Mouse (Mus musculus) embryonic fibroblast, embryonic 13.5 days (primary cell): ENCODE results near the gene Apobec3.

Experiments
- CTCF ChIP-seq: IDR thresholded peaks from 2 replicates; pipeline ENCODE4 v1.5.1; 2011; ENCODE audit warnings: mild to moderate bottlenecking, control low read depth, low read length, moderate library complexity, borderline replicate concordance; ENCODE audit not compliant: insufficient read depth
- POLR2A ChIP-seq: IDR thresholded peaks from 2 replicates; pipeline ENCODE4 v1.6.1; 2011; ENCODE audit warnings: low read depth, mild to moderate bottlenecking, control low read depth, low read length, moderate library complexity

DNA sequence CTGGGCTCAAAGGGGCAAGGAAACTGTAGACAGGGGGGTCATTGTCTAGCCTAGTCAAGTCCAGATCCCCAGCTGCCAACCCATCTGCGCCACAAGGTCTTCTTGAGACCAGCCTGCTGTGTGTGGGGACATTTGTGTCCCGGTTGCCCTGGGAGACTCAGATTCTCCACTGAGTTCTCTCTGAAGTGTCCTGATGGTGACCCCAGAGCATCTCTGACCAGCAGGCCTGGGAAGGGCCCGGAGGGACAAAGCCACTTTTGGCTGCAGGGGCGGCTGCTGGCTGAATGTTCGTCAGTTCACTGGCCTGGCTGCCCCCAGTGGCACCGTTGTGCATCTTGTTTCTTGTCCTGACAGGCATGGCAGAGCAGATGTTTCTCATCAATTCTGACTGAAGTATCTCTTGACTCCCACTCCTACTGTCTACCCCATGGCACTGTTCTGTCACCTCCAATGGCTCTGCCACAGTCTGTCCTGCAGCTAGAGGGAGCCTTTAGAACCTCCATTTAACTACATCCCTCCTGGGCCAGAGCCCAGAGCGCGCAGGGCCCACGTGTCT, 70.0 kb downstream of the Apobec3 start:
- TF ChIP-seq CTCF = no peak
- no peak for TF ChIP-seq POLR2A
